Mouse (Mus musculus): Measurements from ENCODE around the gene Klrc2. TPM values are rescaled to one million over a fixed set of nuclear protein-coding genes. Genes with fewer than 3 reads are reported as not detected.
"Not testable (repeated sequence)": the region's sequence is repeated elsewhere in the genome, so short reads cannot be mapped to it uniquely, and the experiment has no call there.

The Klrc2 gene
- total RNA-seq (2021): not detected
- long read RNA-seq, experiment 1: 0 reads
- long read RNA-seq, experiment 2: 0 reads

- DNase-seq: not testable (repeated sequence)
Measured at GRCm38 (mm10) chr6:129660589-129660988, at the start of gene Klrc2. Gene Klrc2, minus strand, starts transcription at chr6:129660689.

DNA sequence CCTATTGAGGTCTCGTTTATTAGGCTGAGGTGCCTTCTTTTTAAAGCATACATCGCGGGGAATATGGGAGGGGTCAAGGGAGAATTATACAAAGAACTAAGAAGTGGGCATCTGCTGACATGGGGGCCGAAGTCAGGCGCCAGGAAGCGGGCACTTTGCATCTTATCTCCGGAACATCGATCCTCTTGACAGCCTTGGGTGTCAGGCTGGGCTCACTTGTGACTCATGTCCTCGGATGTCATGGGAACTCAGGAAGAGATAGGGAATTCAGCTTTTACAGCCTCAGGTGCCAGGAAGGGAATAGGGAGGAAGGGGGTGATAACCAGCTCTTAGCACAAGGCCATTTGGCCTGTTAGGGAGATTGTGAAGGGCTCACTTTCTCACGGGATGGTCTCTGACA, 30.9 kb upstream of the Klrc2 start:
- not testable (repeated sequence) for DNase-seq

DNA sequence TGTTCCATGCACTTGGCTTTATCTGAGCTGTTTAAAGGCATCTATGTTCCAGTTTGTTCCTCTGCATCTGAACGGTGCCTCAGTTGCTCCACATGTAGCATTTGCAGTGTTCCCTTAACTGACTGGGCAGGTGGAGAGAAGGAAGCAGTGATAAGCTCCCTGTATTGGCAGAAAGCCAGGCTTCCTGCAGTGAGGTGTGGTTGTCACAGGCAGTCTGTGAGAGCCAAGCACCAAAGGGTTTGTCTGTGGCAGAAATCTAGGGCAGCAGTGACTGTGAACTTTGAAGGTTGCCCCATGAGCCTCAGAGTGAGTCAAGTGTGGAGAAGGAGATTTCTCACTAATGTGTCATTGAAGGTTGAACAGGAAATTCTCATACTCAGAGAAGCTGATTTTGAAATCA, 19.9 kb upstream of the Klrc2 start:
- DNase-seq: no peak

DNA sequence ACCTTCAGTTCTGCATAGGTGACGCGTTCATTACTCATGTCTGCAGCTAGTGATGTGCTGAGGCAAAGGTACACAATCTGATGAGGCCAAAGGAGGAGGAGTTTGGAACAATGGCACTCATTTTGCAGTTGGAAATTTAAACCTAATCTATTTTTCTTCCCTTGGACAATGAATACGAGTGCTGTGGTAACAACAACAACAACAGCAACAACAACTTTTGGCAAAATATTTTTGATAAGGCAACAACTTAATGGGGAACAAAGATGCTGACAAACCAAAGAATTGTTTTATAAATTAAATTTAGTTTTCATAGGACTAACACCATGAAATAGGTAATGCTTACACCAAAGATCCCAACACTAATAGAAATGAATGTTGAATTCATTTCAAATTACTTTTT, 18.4 kb upstream of the Klrc2 start, which contains the start of gene Klrc1:
Gene Klrc1, minus strand, starts transcription at position 101 of the 400 bp plus-strand sequence.
- DNase-seq: no peak

DNA sequence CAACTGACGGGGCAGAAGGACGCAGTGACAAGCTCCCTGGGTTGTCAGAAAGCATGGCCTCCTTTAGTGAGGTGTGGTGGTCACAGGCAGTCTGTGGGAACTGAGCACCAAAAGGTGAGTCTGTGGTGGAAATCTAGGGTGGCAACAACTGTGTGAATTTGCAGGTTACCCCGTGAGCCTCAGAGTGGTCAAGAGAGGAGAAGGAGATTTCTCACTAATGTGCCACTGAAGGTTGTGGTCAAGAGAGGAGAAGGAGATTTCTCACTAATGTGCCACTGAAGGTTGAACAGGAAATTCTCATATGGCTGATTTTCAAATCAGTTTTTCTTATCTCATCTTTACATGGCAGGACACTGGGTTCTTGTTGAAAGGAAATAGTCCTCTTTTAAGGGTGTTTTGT, 812 bp upstream of the Klrc2 start:
- DNase-seq: not testable (repeated sequence)

- not testable (repeated sequence) for DNase-seq
Measured at GRCm38 (mm10) chr6:129644054-129644453, 16.4 kb downstream of the Klrc2 start.

DNA sequence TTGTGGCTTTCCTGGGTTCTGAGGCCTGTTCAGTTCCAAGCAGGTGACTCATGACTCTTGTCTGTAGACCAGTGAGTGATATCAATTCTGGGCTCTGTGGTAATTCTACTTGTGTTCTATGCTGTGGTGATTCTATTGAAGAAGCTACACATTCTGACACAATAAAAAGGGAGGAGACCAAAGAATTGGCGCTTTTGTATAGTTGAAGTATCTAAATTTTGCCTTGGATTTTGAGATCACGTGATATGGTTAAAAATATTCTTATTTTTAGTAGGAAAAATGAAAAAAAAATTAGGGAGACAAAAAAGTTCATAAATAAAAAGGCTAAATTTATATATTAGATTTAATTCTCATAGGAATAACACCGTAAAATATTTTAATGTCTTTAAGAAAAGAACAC, 17.3 kb downstream of the Klrc2 start, which contains the start of gene Klrc3:
Gene Klrc3, minus strand, starts transcription at position 101 of the 400 bp plus-strand sequence.
- not testable (repeated sequence) for DNase-seq

DNA sequence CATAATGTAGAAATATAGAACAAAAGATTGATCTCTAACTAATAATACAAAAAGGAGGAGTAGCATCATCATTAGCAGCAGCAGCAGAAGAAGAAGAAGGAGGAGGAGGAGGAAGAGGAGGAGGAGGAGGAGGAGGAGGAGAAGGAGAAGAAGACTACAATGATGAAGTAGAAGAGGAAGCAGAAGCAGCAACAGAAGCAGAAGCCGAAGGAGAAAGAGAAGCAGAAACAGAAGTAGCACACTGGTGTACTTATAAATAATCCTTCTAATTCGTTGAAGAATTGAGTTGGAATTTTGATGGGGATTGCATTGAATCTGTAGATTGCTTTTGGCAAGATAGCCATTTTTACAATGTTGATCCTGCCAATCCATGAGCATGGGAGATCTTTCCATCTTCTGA, 29.4 kb downstream of the Klrc2 start:
- not testable (repeated sequence) for DNase-seq

GRCm38 (mm10) chr6:129623735-129624134, 36.8 kb downstream of the Klrc2 start, which contains the start of gene Klrk1:
Gene Klrk1, minus strand, starts transcription at chr6:129623864.
- no peak for DNase-seq

- DNase-seq: no peak
Measured at GRCm38 (mm10) chr6:129608372-129608771, 52.1 kb downstream of the Klrc2 start.

Small RNAs within 50 kb of the gene (microRNA-seq; reads per million reads assigned to microRNA genes)
- 0 reads per million in 2 experiments for gene Mir680-1 (ENCODE audit: borderline replicate concordance in 2 of 2)

Other genes with a start within 250 kb of the Klrc2 start
- gene Clec1a, start 208.7 kb downstream of the Klrc2 start, total RNA-seq (2021): 1 to 10 TPM; 2.4 to 2.5 TPM
- gene Olr1, start 153.5 kb downstream of the Klrc2 start, total RNA-seq (2021): not detected
- not detected for gene Tmem52b, start 148.1 kb downstream of the Klrc2 start, total RNA-seq (2021)
- gene Gabarapl1, start 127.5 kb downstream of the Klrc2 start, total RNA-seq (2021): 10 to 100 TPM; 38.2 to 41.9 TPM
- gene Klre1, start 82.8 kb downstream of the Klrc2 start, total RNA-seq (2021): not detected
- not detected for gene Klrd1, start 68.9 kb downstream of the Klrc2 start, total RNA-seq (2021)
- gene Klrk1, start 36.8 kb downstream of the Klrc2 start, total RNA-seq (2021): not detected
- gene Klrc3, start 17.4 kb downstream of the Klrc2 start, total RNA-seq (2021): not detected
- not detected for gene Klrc1, start 18.3 kb upstream of the Klrc2 start, total RNA-seq (2021)
- gene Klri1, start 56.4 kb upstream of the Klrc2 start, total RNA-seq (2021): not detected
- gene Klri2, start 79.8 kb upstream of the Klrc2 start, total RNA-seq (2021): not detected
- gene Gm156, start 123.6 kb upstream of the Klrc2 start, total RNA-seq (2021): not detected
- gene Gm17631, start 202.0 kb upstream of the Klrc2 start, total RNA-seq (2021): not detected
- gene Klra17, start 216.0 kb upstream of the Klrc2 start, total RNA-seq (2021): not detected

All from gastrocnemius, postnatal 25 days (tissue).